Mouse (Mus musculus): ENCODE measurements around the gene Dnph1. TPM values are rescaled to one million over a fixed set of nuclear protein-coding genes. Genes with fewer than 3 reads are reported as not detected.

The Dnph1 gene
- polyA plus RNA-seq, 1 experiment from 2014 or later: 98.4 TPM

- Histone ChIP-seq H3K36me3 (peaks cover 47% of the 10 kb centered on the region), H3K27ac (replicated peaks) (no peak overlapping the region), H3K4me3 (no peak overlapping the region), H3K9me3 (replicated peaks) (no peaks in the 10 kb centered on the region), H3K27me3 (ENCODE audit: low read depth, poor library complexity, severe bottlenecking) (peaks cover 44% of the 10 kb centered on the region), H3K4me1 (peaks cover 45% of the 10 kb centered on the region)
- 11% methylated on average over 3 of the region's 3 CpGs for WGBS
- no peak for DNase-seq (ENCODE audit: low spot score)
These were observed 51.4 kb downstream of the Dnph1 start for GRCm38 (mm10) chr17:46547923-46548322.

- Histone ChIP-seq H3K27me3 (ENCODE audit: low read depth, poor library complexity, severe bottlenecking) (peaks cover 49% of the 10 kb centered on the region), H3K4me3 (peak overlapping the region; percentile 14), H3K27ac (replicated peaks) (no peak overlapping the region; the same call in 1 of the 2 replicates), H3K9me3 (replicated peaks) (no peaks in the 10 kb centered on the region), H3K36me3 (peaks cover 47% of the 10 kb centered on the region), H3K4me1 (peaks cover 54% of the 10 kb centered on the region)
- DNase-seq (ENCODE audit: low spot score): no peak
- WGBS: 66% methylated on average over 11 of the region's 11 CpGs
These were observed 52.2 kb downstream of the Dnph1 start for GRCm38 (mm10) chr17:46548741-46549140.

GRCm38 (mm10) chr17:46549193-46549592 lies 52.7 kb downstream of the Dnph1 start:
- H3K4me1 ChIP-seq: peaks cover 58% of the 10 kb centered on the region
- H3K4me3 ChIP-seq: no peak overlapping the region
- WGBS: 27% methylated on average over 8 of the region's 8 CpGs
- peaks cover 47% of the 10 kb centered on the region for H3K36me3 ChIP-seq
- no peak overlapping the region for H3K27ac ChIP-seq (replicated peaks)
- DNase-seq (ENCODE audit: low spot score): peak; percentile 66
- no peaks in the 10 kb centered on the region for H3K9me3 ChIP-seq (replicated peaks)
- H3K27me3 ChIP-seq (ENCODE audit: low read depth, poor library complexity, severe bottlenecking): peaks cover 51% of the 10 kb centered on the region

Other genes starting within 250 kb of the Dnph1 start
- gene Polr1c, start 248.7 kb upstream of the Dnph1 start, polyA plus RNA-seq (2016; fragmentation: Nextera tagmentation; extraction: Ambion mirVana): 131 and 138 TPM in 2 replicates
- 71.5 and 75.0 TPM in 2 replicates for gene Yipf3, start 248.6 kb upstream of the Dnph1 start, polyA plus RNA-seq (2016; fragmentation: Nextera tagmentation; extraction: Ambion mirVana)
- 1.6 and 1.9 TPM in 2 replicates for gene Lrrc73, start 243.2 kb upstream of the Dnph1 start, polyA plus RNA-seq (2016; fragmentation: Nextera tagmentation; extraction: Ambion mirVana)
- gene Tjap1, start 213.7 kb upstream of the Dnph1 start, polyA plus RNA-seq (2016; fragmentation: Nextera tagmentation; extraction: Ambion mirVana): 65.8 and 68.2 TPM in 2 replicates
- gene Dlk2, start 199.3 kb upstream of the Dnph1 start, polyA plus RNA-seq (2016; fragmentation: Nextera tagmentation; extraction: Ambion mirVana): 0.68 and 0.78 TPM in 2 replicates
- gene Abcc10, start 168.4 kb upstream of the Dnph1 start, polyA plus RNA-seq (2016; fragmentation: Nextera tagmentation; extraction: Ambion mirVana): 7.6 and 8.9 TPM in 2 replicates
- 7.8 and 9.9 TPM in 2 replicates for gene Zfp318, start 113.0 kb upstream of the Dnph1 start, polyA plus RNA-seq (2016; fragmentation: Nextera tagmentation; extraction: Ambion mirVana)
- gene Crip3, start 67.8 kb upstream of the Dnph1 start, polyA plus RNA-seq (2016; fragmentation: Nextera tagmentation; extraction: Ambion mirVana): 0.72 and 0.85 TPM in 2 replicates
- gene Slc22a7, start 58.3 kb upstream of the Dnph1 start, polyA plus RNA-seq (2016; fragmentation: Nextera tagmentation; extraction: Ambion mirVana): not detected in 2 replicates
- gene Ttbk1, start 9.0 kb upstream of the Dnph1 start, polyA plus RNA-seq (2016; fragmentation: Nextera tagmentation; extraction: Ambion mirVana): 0.81 and 1.8 TPM in 2 replicates
- gene Cul9, start 49.7 kb downstream of the Dnph1 start, polyA plus RNA-seq (2016; fragmentation: Nextera tagmentation; extraction: Ambion mirVana): 4.4 and 6.3 TPM in 2 replicates
- 5.0 and 6.5 TPM in 2 replicates for gene Srf, start 59.5 kb downstream of the Dnph1 start, polyA plus RNA-seq (2016; fragmentation: Nextera tagmentation; extraction: Ambion mirVana)
- gene Ptk7, start 132.8 kb downstream of the Dnph1 start, polyA plus RNA-seq (2016; fragmentation: Nextera tagmentation; extraction: Ambion mirVana): 65.3 and 68.4 TPM in 2 replicates
- gene Klc4, start 149.3 kb downstream of the Dnph1 start, polyA plus RNA-seq (2016; fragmentation: Nextera tagmentation; extraction: Ambion mirVana): 33.0 and 40.3 TPM in 2 replicates
- 126 and 129 TPM in 2 replicates for gene Mrpl2, start 149.5 kb downstream of the Dnph1 start, polyA plus RNA-seq (2016; fragmentation: Nextera tagmentation; extraction: Ambion mirVana)
- gene Cul7, start 153.6 kb downstream of the Dnph1 start, polyA plus RNA-seq (2016; fragmentation: Nextera tagmentation; extraction: Ambion mirVana): 37.4 and 45.1 TPM in 2 replicates
- 69.4 and 69.6 TPM in 2 replicates for gene Rrp36, start 177.6 kb downstream of the Dnph1 start, polyA plus RNA-seq (2016; fragmentation: Nextera tagmentation; extraction: Ambion mirVana)
- gene Mea1, start 182.1 kb downstream of the Dnph1 start, polyA plus RNA-seq (2016; fragmentation: Nextera tagmentation; extraction: Ambion mirVana): 178 and 180 TPM in 2 replicates
- gene Klhdc3, start 184.2 kb downstream of the Dnph1 start, polyA plus RNA-seq (2016; fragmentation: Nextera tagmentation; extraction: Ambion mirVana): 126 and 128 TPM in 2 replicates
- gene Ppp2r5d, start 208.4 kb downstream of the Dnph1 start, polyA plus RNA-seq (2016; fragmentation: Nextera tagmentation; extraction: Ambion mirVana): 140 and 146 TPM in 2 replicates
- gene Pex6, start 214.8 kb downstream of the Dnph1 start, polyA plus RNA-seq (2016; fragmentation: Nextera tagmentation; extraction: Ambion mirVana): 20.5 and 20.8 TPM in 2 replicates
- 0.35 and 0.62 TPM in 2 replicates for gene Gnmt, start 232.5 kb downstream of the Dnph1 start, polyA plus RNA-seq (2016; fragmentation: Nextera tagmentation; extraction: Ambion mirVana)

Measured in midbrain, embryonic 10.5 days (tissue).